Mouse (Mus musculus) MEL (cell line): ENCODE measurements at regions not wholly inside any gene's neighbourhood (a gene's known extent, or its start where the extent isn't known, plus 50 kb on each side); places are given as distances from the start of the nearest gene placed in this dataset.

Source experiments
- BHLHE40 ChIP-seq: IDR thresholded peaks from 2 replicates; pipeline ENCODE4 v1.6.1; 2012; ENCODE audit warnings: low read depth, mild to moderate bottlenecking, inconsistent platforms, low read length, improper control_type of control experiment, borderline replicate concordance
- ETS1 ChIP-seq: IDR thresholded peaks from 2 replicates; pipeline ENCODE4 v1.6.1; 2012; ENCODE audit warnings: low read depth, mild to moderate bottlenecking, inconsistent platforms, low read length, improper control_type of control experiment, moderate library complexity
- MYC ChIP-seq: IDR thresholded peaks from 2 replicates; pipeline ENCODE4 v1.6.1; 2011; ENCODE audit warnings: low read depth, mild to moderate bottlenecking, low read length, improper control_type of control experiment, moderate library complexity
- UBTF ChIP-seq: IDR thresholded peaks from 2 replicates; pipeline ENCODE4 v1.6.1; 2012; ENCODE audit warnings: low read depth, mild to moderate bottlenecking, inconsistent platforms, low read length, improper control_type of control experiment, moderate library complexity, borderline replicate concordance; ENCODE audit not compliant: insufficient read depth
- ZC3H11A ChIP-seq: IDR thresholded peaks from 2 replicates; pipeline ENCODE4 v1.6.1; 2012; ENCODE audit warnings: low read depth, mild to moderate bottlenecking, inconsistent platforms, low read length, improper control_type of control experiment

- TF ChIP-seq MYC (no peak), UBTF (no peak), BHLHE40 (no peak), ZC3H11A (no peak), ETS1 (no peak)
Measured at GRCm38 (mm10) chr9:41523969-41524368, 362.5 kb upstream of the Ubash3b start.
